Mouse (Mus musculus) splenic B cell, adult 2 months (primary cell): ENCODE data around the gene Olfr794.

Experiments used
- DNase-seq: peaks from one replicate; pipeline ENCODE4 v3.0.0-alpha.2; 2011; ENCODE audit warnings: low read depth, low spot score
- H3K27me3 ChIP-seq: 2 replicates; pipeline ENCODE4 v1.6.1; 2012; ENCODE audit warnings: mild to moderate bottlenecking, low read length, moderate library complexity, mixed read lengths; ENCODE audit not compliant: control insufficient read depth, poor library complexity, insufficient read depth, severe bottlenecking
- H3K36me3 ChIP-seq: 2 replicates; pipeline ENCODE4 v1.6.1; 2012; ENCODE audit warnings: mild to moderate bottlenecking, low read length, moderate library complexity, mixed read lengths; ENCODE audit not compliant: control insufficient read depth, poor library complexity, insufficient read depth, severe bottlenecking

Gene Olfr794

DNA sequence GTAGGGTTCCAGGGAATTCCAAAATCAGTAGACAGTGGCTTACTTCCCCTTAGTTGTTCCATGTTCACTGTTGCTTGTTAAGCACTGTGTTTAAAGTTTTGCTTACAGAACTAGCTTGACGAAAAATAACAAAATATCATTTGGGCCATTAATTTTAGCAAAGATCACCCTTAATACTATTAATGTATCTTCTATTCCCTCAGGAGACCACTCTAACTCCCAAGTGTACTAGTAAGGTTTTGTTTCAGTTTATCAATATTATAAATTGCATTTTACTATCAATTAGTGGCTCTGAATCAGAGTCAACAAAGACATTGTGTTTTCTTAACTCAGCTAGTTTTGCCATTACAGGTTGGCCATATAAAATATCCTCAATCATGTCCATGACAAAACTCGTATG lies at the start of gene Olfr794:
Gene Olfr794 (plus strand): TSS at position 301 of the 400 bp plus-strand sequence.
- DNase-seq: no peak
- no peaks in the 10 kb centered on the region for H3K27me3 ChIP-seq
- H3K36me3 ChIP-seq: no peaks in the 10 kb centered on the region

DNA sequence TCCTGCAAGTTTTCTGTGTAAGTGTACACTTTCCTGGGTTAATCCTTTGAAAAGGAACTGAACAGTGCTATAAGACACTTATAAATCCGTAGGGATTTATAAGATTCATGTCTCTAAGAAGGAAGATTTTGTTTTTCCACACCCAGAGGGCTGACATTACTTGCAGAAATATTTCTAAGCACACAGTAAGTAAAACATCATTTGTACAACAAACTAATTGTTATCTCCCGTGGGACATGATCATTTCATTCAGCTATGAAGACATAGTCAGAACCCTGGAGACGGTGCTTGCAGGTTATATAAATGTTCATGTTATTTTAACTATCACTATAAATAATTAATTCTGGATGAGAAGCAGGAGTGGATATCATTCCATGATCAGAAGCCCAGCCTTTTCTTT lies 46.0 kb upstream of the Olfr794 start, which contains the start of gene Olfr791:
Gene Olfr791 (plus strand): TSS at position 301 of the 400 bp plus-strand sequence.
- Histone ChIP-seq H3K27me3 (no peaks in the 10 kb centered on the region), H3K36me3 (no peaks in the 10 kb centered on the region)
- DNase-seq: no peak

DNA sequence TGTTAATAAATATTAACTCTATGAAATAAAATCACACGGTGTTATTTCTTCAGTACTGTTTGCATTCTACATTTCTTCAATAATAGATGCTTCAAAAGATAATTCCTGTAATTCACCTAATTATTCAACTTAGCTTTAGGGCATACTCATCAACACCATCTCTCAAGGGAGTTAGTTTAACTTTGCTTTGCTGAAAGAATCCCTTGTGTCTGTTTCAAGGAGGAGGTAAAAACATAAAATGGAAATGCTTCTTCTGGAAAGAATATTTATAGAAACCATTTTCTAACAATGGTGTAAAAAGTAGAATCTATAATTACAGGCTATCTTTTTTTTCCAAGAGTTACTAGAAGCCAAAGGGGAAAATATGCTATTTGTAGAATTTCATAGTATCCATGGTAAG lies 28.6 kb upstream of the Olfr794 start, which contains the start of gene Olfr792:
Gene Olfr792 (plus strand): TSS at position 301 of the 400 bp plus-strand sequence.
- H3K27me3 ChIP-seq: no peaks in the 10 kb centered on the region
- DNase-seq: no peak
- no peaks in the 10 kb centered on the region for H3K36me3 ChIP-seq

DNA sequence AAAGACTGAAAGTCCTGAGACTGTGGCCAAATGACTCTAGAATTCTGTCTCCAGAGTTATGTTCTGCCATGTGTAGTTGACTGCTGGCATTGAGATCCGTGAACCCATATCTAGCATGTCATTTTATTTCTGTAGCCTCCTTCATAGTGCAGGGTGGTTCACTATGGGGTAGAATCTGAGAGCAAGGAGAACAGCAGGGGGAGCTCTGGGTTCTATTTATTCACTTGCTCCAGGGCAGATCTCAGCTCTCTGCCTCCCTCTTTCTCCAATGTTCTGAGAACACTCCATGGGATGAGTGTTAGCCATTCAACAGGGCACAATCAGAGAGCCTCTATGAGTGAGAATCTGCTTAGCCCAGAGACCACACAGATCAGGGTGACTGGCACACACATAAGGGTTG lies 18.1 kb upstream of the Olfr794 start:
- DNase-seq: no peak
- H3K36me3 ChIP-seq: no peaks in the 10 kb centered on the region

DNA sequence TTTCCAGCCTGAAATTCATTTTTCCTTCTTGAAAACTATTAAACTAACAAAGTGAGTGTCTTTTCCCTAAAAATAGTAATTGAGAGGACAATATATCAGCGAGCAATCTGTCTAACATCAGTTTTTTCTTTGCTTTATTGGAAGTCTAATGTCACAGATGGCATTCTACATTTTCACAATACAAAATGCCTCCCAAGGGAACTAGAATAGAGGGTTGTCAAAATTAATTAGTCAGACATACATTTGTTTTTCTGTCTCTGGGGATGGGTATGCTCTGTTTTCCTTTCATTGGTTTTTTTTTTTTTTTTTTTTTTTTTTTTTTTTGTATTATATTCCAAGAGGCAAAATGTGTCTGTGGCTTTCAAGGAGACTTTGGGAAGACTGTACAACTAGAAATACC lies 9.6 kb downstream of the Olfr794 start:
- H3K36me3 ChIP-seq: no peaks in the 10 kb centered on the region
- H3K27me3 ChIP-seq: no peaks in the 10 kb centered on the region
- no peak for DNase-seq

More for the DNA sequence above, 18.1 kb upstream of the Olfr794 start:
- no peaks in the 10 kb centered on the region for H3K27me3 ChIP-seq

DNA sequence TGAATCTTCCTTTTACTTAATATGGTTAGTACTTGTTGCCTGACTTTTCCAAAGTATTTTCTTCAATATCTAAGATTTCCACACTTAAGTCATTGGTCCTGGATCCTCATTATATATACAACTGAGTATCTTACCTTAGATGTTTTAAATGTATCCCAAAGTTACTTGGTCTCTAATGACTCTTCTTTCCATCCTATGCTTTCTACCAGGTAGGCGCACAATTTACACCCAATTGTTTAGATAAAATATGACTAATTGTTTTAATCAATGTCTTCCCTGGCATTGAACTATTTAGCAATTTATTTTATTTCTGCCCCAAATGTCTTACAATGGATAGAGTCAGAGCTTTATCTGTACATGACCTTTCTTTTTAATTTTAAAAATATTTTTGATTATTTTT lies 45.0 kb downstream of the Olfr794 start, which contains the start of gene Olfr796:
Gene Olfr796 (minus strand): TSS at position 101 of the 400 bp plus-strand sequence.
- no peak for DNase-seq
- H3K27me3 ChIP-seq: no peaks in the 10 kb centered on the region
- no peaks in the 10 kb centered on the region for H3K36me3 ChIP-seq

DNA sequence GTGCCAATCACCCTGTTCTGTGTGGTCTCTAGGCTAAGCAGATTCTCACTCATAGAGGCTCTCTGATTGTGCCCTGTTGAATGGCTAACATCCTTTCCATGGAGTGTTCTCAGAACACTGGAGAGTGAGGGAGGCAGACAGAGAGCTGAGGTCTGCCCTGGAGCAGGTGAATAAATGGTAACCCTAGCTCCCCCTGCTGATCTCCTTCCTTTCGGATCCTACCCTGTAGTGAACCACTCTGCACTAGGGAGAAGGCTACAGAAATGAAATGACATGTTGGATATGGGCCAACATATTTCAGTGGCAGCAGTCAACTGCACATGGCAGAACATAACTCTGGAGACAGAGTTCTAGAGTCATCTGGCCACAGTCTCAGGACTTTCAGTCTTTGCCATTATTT lies 54.3 kb downstream of the Olfr794 start:
- DNase-seq: no peak
- Histone ChIP-seq H3K27me3 (no peaks in the 10 kb centered on the region), H3K36me3 (no peaks in the 10 kb centered on the region)
